Mouse (Mus musculus): ENCODE data around the gene Olfr401.

GRCm38 (mm10) chr11:74101507-74101906 is 12.0 kb upstream of the Olfr401 start:
- TF ChIP-seq CTCF (IDR thresholded peaks at IDR 0.05; ENCODE audit: low read depth): no peak
- TF ChIP-seq EP300 (IDR thresholded peaks at IDR 0.05; ENCODE audit: low read depth): no peak
